Mouse (Mus musculus) C2C12 (cell line): Measurements from ENCODE around the gene Nos1. TPM values are rescaled to one million over a fixed set of nuclear protein-coding genes. Genes with fewer than 3 reads are reported as not detected.

Experiments used
- H3K27me3 ChIP-seq: one replicate; pipeline ENCODE4 v1.6.1; 2011; ENCODE audit not compliant: control insufficient read depth, insufficient read depth, insufficient read length
- H3K36me3 ChIP-seq: one replicate; pipeline ENCODE4 v1.6.1; 2011; ENCODE audit not compliant: control insufficient read depth, insufficient read depth
- H3K4me3 ChIP-seq: one replicate; pipeline ENCODE4 v1.5.1; 2011; ENCODE audit warnings: mild to moderate bottlenecking, control low read depth; ENCODE audit not compliant: poor library complexity, insufficient read depth, severe bottlenecking
- H3K79me2 ChIP-seq: one replicate; pipeline ENCODE4 v1.6.1; 2011; ENCODE audit not compliant: control insufficient read depth, insufficient read depth
- H3K79me3 ChIP-seq: one replicate; pipeline ENCODE4 v1.6.1; 2011; ENCODE audit warnings: low read depth, control low read depth
- H3ac ChIP-seq: one replicate; pipeline ENCODE3; 2011; ENCODE audit warnings: low read depth; ENCODE audit not compliant: control insufficient read depth, insufficient read length
- CEBPB ChIP-seq: IDR thresholded peaks from one replicate; pipeline ENCODE4 v1.6.1; 2011; ENCODE audit warnings: low read depth, mild to moderate bottlenecking, control low read depth, moderate library complexity
- CTCF ChIP-seq: IDR thresholded peaks from one replicate; pipeline ENCODE4 v1.5.1; 2011; ENCODE audit not compliant: control insufficient read depth, insufficient read depth, insufficient read length
- FOSL1 ChIP-seq: IDR thresholded peaks from one replicate; pipeline ENCODE4 v1.8.0; 2011; ENCODE audit warnings: mild to moderate bottlenecking, low read length; ENCODE audit not compliant: poor library complexity, insufficient read depth, severe bottlenecking
- MAX ChIP-seq: IDR thresholded peaks from one replicate; pipeline ENCODE4 v1.6.1; 2011; ENCODE audit warnings: mild to moderate bottlenecking, control low read depth
- MYOD1 ChIP-seq: IDR thresholded peaks from one replicate; pipeline ENCODE4 v1.6.1; 2011; ENCODE audit warnings: low read depth; ENCODE audit not compliant: control insufficient read depth, insufficient read length
- MYOG ChIP-seq: IDR thresholded peaks from one replicate; pipeline ENCODE4 v1.6.1; 2011; ENCODE audit not compliant: control insufficient read depth, insufficient read length; ENCODE audit errors: extremely low read depth
- USF1 ChIP-seq: IDR thresholded peaks from one replicate; pipeline ENCODE4 v1.6.1; 2011; ENCODE audit warnings: low read depth, mild to moderate bottlenecking, control low read depth, moderate library complexity
- polyA plus RNA-seq: library from polyadenylated mRNA; unstranded; fragments of >200 nt; fragmentation: generic; extraction: Trizol; gene quantifications from one replicate; pipeline ENCODE4 v1.2.1, GENCODE M21; 2012; ENCODE audit warnings: missing spikeins

Gene Nos1
- polyA plus RNA-seq, 1 experiment: 0.19 TPM

GRCm38 (mm10) chr5:117800849-117801248 lies 20.0 kb downstream of the Nos1 start:
- H3K36me3 ChIP-seq: no peaks in the 10 kb centered on the region
- no peaks in the 10 kb centered on the region for H3K79me2 ChIP-seq
- H3K27me3 ChIP-seq: no peaks in the 10 kb centered on the region
- H3ac ChIP-seq: no peak overlapping the region
- H3K79me3 ChIP-seq: no peaks in the 10 kb centered on the region
- H3K4me3 ChIP-seq: no peak overlapping the region
- TF ChIP-seq MAX (no peak), FOSL1 (no peak), MYOG (no peak), CTCF (no peak), CEBPB (no peak), USF1 (no peak), MYOD1 (no peak)

- Histone ChIP-seq H3K36me3 (no peaks in the 10 kb centered on the region), H3K79me2 (no peaks in the 10 kb centered on the region), H3ac (no peak overlapping the region), H3K79me3 (no peaks in the 10 kb centered on the region), H3K27me3 (no peaks in the 10 kb centered on the region), H3K4me3 (no peak overlapping the region)
- TF ChIP-seq CTCF (no peak), USF1 (no peak), MYOD1 (no peak), MYOG (no peak)
Measured at GRCm38 (mm10) chr5:117802071-117802521, 21.3 kb downstream of the Nos1 start.

GRCm38 (mm10) chr5:117803551-117803950 lies 22.7 kb downstream of the Nos1 start:
- Histone ChIP-seq H3K27me3 (no peaks in the 10 kb centered on the region), H3K79me3 (no peaks in the 10 kb centered on the region), H3ac (no peak overlapping the region), H3K36me3 (no peaks in the 10 kb centered on the region), H3K79me2 (no peaks in the 10 kb centered on the region), H3K4me3 (no peak overlapping the region)
- no peak for TF ChIP-seq CEBPB
- TF ChIP-seq MYOG: no peak
- no peak for TF ChIP-seq MAX
- TF ChIP-seq CTCF: no peak
- TF ChIP-seq FOSL1: no peak
- no peak for TF ChIP-seq MYOD1

- no peaks in the 10 kb centered on the region for H3K79me3 ChIP-seq
Measured at GRCm38 (mm10) chr5:117810930-117811329, 30.1 kb downstream of the Nos1 start.

GRCm38 (mm10) chr5:117818800-117819199 lies 38.0 kb downstream of the Nos1 start:
- Histone ChIP-seq H3K79me3 (no peaks in the 10 kb centered on the region), H3K36me3 (no peaks in the 10 kb centered on the region), H3K4me3 (no peak overlapping the region), H3K79me2 (no peaks in the 10 kb centered on the region), H3ac (no peak overlapping the region), H3K27me3 (no peaks in the 10 kb centered on the region)
- TF ChIP-seq MYOD1: no peak
- TF ChIP-seq MAX: no peak
- no peak for TF ChIP-seq CEBPB
- TF ChIP-seq FOSL1: no peak
- no peak for TF ChIP-seq USF1
- TF ChIP-seq MYOG: no peak
- TF ChIP-seq CTCF: no peak

More at GRCm38 (mm10) chr5:117810930-117811329, 30.1 kb downstream of the Nos1 start:
- TF ChIP-seq MYOD1 (no peak), USF1 (no peak), CTCF (no peak), MAX (no peak), MYOG (no peak), CEBPB (no peak), FOSL1 (no peak)
- Histone ChIP-seq H3K27me3 (peaks cover 3% of the 10 kb centered on the region), H3K36me3 (no peaks in the 10 kb centered on the region), H3ac (no peak overlapping the region), H3K4me3 (no peak overlapping the region), H3K79me2 (no peaks in the 10 kb centered on the region)

- Histone ChIP-seq H3K4me3 (no peak overlapping the region), H3K36me3 (no peaks in the 10 kb centered on the region), H3K79me3 (no peaks in the 10 kb centered on the region), H3K79me2 (no peaks in the 10 kb centered on the region), H3ac (no peak overlapping the region), H3K27me3 (no peaks in the 10 kb centered on the region)
- TF ChIP-seq MYOD1 (no peak), FOSL1 (no peak), CTCF (no peak), MYOG (no peak), USF1 (no peak), MAX (no peak), CEBPB (no peak)
Measured at GRCm38 (mm10) chr5:117820445-117820844, 39.6 kb downstream of the Nos1 start.
